Mouse (Mus musculus): ENCODE data around the gene Abcb9. TPM values are rescaled to one million over a fixed set of nuclear protein-coding genes. Genes with fewer than 3 reads are reported as not detected.

Gene Abcb9
- polyA plus RNA-seq, 1 experiment from 2014 or later, result 2.4 TPM

DNA sequence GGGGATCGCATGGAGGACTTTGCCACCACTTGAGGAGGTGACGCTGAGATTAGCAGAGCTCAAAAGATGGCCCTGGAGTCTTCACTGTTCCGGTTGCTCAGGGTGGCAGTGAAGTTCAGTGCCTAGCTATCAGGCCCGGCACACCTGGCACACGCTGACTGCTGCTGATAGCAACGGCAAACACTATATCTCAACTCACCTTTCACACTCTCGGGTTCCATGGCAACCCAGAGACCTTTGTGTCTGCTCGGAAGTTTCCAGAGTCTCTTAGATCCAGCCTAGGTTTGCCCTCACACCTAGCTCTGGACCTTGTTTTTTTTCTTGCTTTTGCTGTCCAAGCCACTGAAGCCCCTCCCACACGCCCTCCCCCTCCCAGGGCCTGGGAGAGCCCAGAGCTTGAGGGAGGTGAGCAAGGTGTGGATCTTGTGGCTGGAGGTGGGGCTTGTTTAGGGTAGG is 3.6 kb downstream of the Abcb9 start:
- no peak for ATAC-seq (ENCODE audit: insufficient number of reproducible peaks, insufficient read depth, low FRiP score, low TSS enrichment, low read depth)
- no peaks in the 10 kb centered on the region for H3K9me3 ChIP-seq
- H3K4me2 ChIP-seq, result no peak overlapping the region
- no peak overlapping the region for H3K27ac ChIP-seq
- WGBS, result 68% methylated on average over 9 of the region's 9 CpGs
- no peak overlapping the region for H3K4me3 ChIP-seq
- no peak overlapping the region for H3K9ac ChIP-seq
- H3K36me3 ChIP-seq, result no peaks in the 10 kb centered on the region
- peaks cover 16% of the 10 kb centered on the region for H3K4me1 ChIP-seq
- H3K27me3 ChIP-seq, result peaks cover 20% of the 10 kb centered on the region

DNA sequence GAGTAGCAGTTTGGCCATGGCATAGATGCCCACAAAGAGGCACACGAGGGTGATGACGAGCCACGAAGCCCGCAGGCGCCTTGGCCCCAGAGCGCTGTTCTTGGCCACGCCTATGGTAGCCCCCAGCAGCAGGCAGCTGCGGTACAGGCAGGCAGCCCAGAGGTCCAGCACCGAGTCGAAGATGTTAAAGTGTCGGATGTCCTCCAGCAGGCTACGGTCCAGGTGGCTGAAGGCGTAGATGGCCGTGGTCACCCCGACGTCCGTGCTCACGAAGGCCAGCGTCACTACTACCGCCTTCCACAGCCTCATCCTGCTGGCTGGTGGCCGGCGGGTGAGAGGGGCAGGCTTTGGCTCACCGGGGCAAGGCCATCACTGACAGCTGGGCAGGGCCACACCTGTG is 5.7 kb downstream of the Abcb9 start:
- no peaks in the 10 kb centered on the region for H3K9me3 ChIP-seq
- H3K27me3 ChIP-seq, result peaks cover 7% of the 10 kb centered on the region
- H3K4me3 ChIP-seq, result no peak overlapping the region
- peaks cover 5% of the 10 kb centered on the region for H3K4me1 ChIP-seq
- no peak for ATAC-seq (ENCODE audit: insufficient number of reproducible peaks, insufficient read depth, low FRiP score, low TSS enrichment, low read depth)
- no peaks in the 10 kb centered on the region for H3K36me3 ChIP-seq
- no peak overlapping the region for H3K27ac ChIP-seq
- WGBS, result 83% methylated on average over 23 of the region's 23 CpGs
- no peak overlapping the region for H3K4me2 ChIP-seq
- H3K9ac ChIP-seq, result no peak overlapping the region

DNA sequence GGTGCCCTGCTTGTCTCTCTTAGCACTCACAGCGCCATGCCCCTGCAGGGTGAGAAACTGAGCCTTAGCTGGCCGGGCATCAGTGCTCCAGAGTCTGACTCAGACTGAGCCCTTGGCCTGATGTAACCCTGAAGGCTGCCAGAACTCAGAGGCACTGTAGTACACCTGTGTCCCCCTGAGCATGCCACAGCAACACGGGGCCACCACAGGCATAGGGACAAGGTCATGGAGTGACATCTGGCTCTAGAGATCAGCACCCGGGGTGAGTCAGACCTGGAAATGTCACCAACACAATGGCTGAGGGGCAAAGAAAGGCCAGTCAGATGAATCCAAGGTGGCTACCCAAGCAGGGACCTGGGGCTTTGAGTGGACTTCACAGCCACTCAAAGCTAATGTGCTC is 8.7 kb downstream of the Abcb9 start:
- no peaks in the 10 kb centered on the region for H3K4me1 ChIP-seq
- no peak overlapping the region for H3K4me3 ChIP-seq
- no peak overlapping the region for H3K27ac ChIP-seq
- no peaks in the 10 kb centered on the region for H3K9me3 ChIP-seq
- no peak overlapping the region for H3K9ac ChIP-seq
- no peaks in the 10 kb centered on the region for H3K36me3 ChIP-seq
- H3K27me3 ChIP-seq, result no peaks in the 10 kb centered on the region
- H3K4me2 ChIP-seq, result no peak overlapping the region
- no peak for ATAC-seq (ENCODE audit: insufficient number of reproducible peaks, insufficient read depth, low FRiP score, low TSS enrichment, low read depth)
- WGBS, result 88% methylated on average over 4 of the region's 4 CpGs

DNA sequence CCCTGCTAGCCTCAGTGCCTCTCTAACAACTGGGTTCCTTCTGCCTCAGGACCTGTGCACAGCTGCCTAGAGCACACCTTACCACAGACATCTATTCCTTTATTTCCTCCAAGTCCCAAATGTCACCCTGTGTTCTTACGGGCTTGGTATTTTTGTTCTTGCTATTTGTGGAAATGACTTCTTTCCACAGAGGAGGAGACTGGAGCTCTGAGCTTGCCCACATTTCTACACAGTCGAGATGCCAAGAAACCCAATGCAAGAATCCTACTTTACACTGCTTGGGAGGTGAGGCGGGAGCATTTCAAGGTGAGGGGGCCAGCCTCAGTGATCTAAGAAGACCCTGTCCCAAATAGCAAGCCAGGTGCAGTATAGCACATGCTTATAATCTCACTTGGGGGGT is 10.1 kb downstream of the Abcb9 start:
- H3K27me3 ChIP-seq, result no peaks in the 10 kb centered on the region
- no peak for ATAC-seq (ENCODE audit: insufficient number of reproducible peaks, insufficient read depth, low FRiP score, low TSS enrichment, low read depth)
- H3K4me2 ChIP-seq, result no peak overlapping the region
- H3K4me1 ChIP-seq, result no peaks in the 10 kb centered on the region
- no peaks in the 10 kb centered on the region for H3K36me3 ChIP-seq
- peak overlapping the region; percentile 21; the same call in 1 of the 2 replicates for H3K9ac ChIP-seq
- WGBS, result 77% methylated on average over 3 of the region's 3 CpGs
- H3K27ac ChIP-seq, result no peak overlapping the region
- no peak overlapping the region for H3K4me3 ChIP-seq
- H3K9me3 ChIP-seq, result no peaks in the 10 kb centered on the region

DNA sequence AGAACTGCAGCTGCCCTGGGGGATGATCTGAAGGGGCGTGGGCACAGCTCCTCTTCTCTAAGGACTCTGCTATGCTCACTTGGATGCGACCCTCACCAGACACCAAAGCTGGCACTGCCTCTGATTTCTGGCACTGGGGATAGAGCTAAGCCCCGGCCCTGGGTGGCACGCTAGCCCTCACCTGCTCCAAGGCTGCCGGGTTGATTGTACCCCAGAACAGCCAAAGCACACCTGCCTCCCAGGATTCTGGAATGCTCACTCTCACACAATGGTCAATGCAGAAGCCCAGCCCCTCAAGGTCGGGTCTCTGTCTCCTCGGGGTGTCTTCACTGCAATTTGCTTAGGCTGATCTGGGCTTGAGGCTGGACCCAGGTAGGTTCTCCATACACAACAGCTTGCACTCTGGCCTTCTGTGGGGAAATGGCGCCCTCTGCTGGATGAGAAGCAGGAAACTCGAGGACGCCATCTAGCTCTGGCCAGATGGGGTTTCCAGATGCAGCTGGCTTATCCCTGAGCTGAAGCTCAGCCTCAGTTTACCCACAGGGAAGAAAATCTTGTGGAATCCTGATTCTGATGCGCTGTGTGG is 10.9 kb downstream of the Abcb9 start:
- H3K36me3 ChIP-seq, result no peaks in the 10 kb centered on the region
- H3K27me3 ChIP-seq, result no peaks in the 10 kb centered on the region
- no peak overlapping the region for H3K4me3 ChIP-seq
- no peaks in the 10 kb centered on the region for H3K4me1 ChIP-seq
- ATAC-seq (ENCODE audit: insufficient number of reproducible peaks, insufficient read depth, low FRiP score, low TSS enrichment, low read depth), result no peak
- no peak overlapping the region for H3K27ac ChIP-seq
- H3K4me2 ChIP-seq, result no peak overlapping the region
- no peak overlapping the region for H3K9ac ChIP-seq
- WGBS, result 41% methylated on average over 11 of the region's 11 CpGs
- H3K9me3 ChIP-seq, result no peaks in the 10 kb centered on the region

DNA sequence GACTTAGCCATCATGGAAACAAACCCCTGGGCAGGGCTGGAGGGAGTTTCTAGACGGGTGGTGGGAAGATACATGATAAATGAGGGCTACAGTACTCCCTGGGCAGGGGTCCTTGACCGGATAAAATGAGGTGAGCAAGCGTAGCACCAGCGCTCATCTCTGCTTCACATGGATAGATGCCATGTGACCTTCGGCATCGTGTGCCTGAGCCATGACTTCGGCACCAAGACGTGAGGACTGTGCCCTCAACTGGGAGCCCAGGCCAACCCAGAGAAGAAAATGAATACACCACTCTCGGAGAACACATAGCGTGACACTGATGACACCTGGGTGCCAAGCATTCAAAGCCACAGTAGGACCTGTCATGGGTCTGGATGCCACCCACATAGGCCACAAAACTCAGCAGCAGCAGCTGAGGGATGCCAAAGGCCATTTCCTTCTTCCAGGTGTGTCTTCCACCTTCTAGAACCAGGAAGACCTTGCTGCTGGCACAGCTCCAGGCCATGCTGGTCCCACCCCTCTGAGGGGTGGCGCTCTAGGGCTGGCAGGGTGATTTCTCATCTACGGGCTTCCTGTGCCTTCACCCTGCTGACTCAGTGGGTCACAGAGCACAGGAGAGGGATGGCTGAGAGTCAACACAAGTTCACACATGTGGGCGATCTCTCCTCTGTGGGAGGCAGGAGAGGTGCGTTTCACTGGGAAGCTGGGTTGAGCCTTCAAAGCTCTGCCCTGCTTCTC is 11.6 kb downstream of the Abcb9 start:
- Histone ChIP-seq H3K9me3 (no peaks in the 10 kb centered on the region), H3K27ac (no peak overlapping the region), H3K4me3 (no peak overlapping the region), H3K27me3 (no peaks in the 10 kb centered on the region), H3K9ac (no peak overlapping the region), H3K36me3 (no peaks in the 10 kb centered on the region), H3K4me1 (peaks cover 4% of the 10 kb centered on the region; the same call in 1 of the 2 replicates), H3K4me2 (no peak overlapping the region)
- no peak for ATAC-seq (ENCODE audit: insufficient number of reproducible peaks, insufficient read depth, low FRiP score, low TSS enrichment, low read depth)
- 80% methylated on average over 14 of the region's 14 CpGs for WGBS

DNA sequence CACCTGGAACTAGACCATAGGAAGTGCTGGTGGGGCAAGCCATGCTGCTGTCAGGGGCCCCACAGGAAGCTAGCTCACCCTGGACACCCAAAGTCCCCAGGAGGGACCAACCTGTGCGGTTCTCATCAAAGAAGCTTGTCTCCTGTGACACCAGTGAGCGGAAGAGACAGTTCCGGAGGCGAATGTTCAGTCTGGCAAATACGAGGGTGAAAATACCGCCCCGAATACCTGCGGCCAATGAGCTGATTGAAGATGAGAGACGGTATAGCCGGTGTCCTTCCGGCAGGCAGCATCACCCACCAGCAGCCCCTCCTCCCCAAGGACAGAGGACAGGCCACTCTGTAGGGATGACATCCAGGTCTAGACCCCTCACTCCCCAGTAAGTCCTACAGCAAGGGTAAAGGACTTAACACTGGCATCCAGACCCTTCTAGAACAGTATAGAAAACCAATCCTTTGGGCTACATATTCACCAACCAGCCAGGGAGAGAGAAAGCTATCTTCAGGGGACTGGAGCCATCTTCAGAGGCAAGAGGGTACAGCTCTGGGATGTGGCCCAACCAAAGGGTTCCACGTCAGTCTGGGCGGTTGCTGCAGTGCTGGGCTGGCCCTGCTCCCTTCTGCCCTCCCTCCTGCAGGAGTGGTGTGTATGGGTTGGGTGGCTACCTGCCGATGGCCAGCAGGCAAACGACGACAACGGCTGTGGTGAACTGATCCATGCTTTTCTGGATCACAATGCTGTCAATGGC is 12.5 kb downstream of the Abcb9 start:
- ATAC-seq (ENCODE audit: insufficient number of reproducible peaks, insufficient read depth, low FRiP score, low TSS enrichment, low read depth), result no peak
- H3K4me2 ChIP-seq, result no peak overlapping the region
- H3K9me3 ChIP-seq, result no peaks in the 10 kb centered on the region
- peaks cover 12% of the 10 kb centered on the region; the same call in 1 of the 2 replicates for H3K4me1 ChIP-seq
- 90% methylated on average over 17 of the region's 17 CpGs for WGBS
- H3K36me3 ChIP-seq, result no peaks in the 10 kb centered on the region
- H3K27ac ChIP-seq, result no peak overlapping the region
- H3K9ac ChIP-seq, result no peak overlapping the region
- H3K27me3 ChIP-seq, result no peaks in the 10 kb centered on the region
- H3K4me3 ChIP-seq, result no peak overlapping the region

DNA sequence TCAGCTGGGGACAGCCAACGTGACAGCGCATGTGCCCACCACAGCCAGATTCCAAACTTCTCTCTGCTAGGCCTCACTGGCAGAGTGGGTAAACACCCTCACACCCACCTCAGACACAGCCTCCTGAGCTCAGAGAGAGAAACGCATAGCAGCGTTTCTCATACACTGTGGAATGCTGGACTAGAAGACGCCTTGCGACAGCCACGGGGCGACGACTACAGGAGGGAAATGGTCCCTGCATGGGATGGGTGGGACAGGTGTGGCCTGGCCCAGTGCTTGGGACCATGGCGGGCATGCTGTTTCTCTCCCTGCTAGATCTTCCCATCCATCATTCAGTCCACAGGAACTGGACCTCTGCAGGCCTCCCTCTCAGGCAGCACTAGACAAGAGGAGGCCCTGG is 13.2 kb downstream of the Abcb9 start:
- no peaks in the 10 kb centered on the region for H3K27me3 ChIP-seq
- no peaks in the 10 kb centered on the region for H3K36me3 ChIP-seq
- peaks cover 17% of the 10 kb centered on the region; the same call in 1 of the 2 replicates for H3K4me1 ChIP-seq
- H3K27ac ChIP-seq, result no peak overlapping the region
- no peak overlapping the region for H3K4me2 ChIP-seq
- H3K9ac ChIP-seq, result no peak overlapping the region
- no peak for ATAC-seq (ENCODE audit: insufficient number of reproducible peaks, insufficient read depth, low FRiP score, low TSS enrichment, low read depth)
- no peak overlapping the region for H3K4me3 ChIP-seq
- WGBS, result 77% methylated on average over 10 of the region's 10 CpGs
- H3K9me3 ChIP-seq, result no peaks in the 10 kb centered on the region

DNA sequence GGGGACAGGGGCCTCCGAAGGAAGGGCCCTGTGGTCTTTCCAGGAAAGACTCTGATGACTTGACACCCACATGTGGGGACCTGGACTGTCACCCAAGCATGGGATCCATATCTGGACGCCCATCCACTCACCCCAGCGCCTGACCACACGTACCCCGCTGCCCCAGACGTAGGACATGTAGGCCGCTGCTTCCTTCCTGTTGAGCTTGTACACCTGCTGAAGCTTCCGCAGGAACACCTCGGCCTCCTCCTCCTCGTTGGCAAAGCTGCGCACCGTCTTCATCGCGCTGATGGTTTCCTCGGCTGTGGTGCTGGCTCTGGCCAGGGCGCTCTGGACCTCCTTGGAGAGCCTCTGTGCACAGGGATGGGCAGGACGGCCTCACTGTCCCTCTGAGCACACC is 15.7 kb downstream of the Abcb9 start:
- Histone ChIP-seq H3K4me2 (no peak overlapping the region), H3K4me3 (no peak overlapping the region), H3K9me3 (no peaks in the 10 kb centered on the region), H3K9ac (no peak overlapping the region), H3K36me3 (no peaks in the 10 kb centered on the region), H3K27ac (no peak overlapping the region), H3K4me1 (peaks cover 28% of the 10 kb centered on the region), H3K27me3 (no peaks in the 10 kb centered on the region)
- WGBS, result 89% methylated on average over 17 of the region's 17 CpGs
- no peak for ATAC-seq (ENCODE audit: insufficient number of reproducible peaks, insufficient read depth, low FRiP score, low TSS enrichment, low read depth)

DNA sequence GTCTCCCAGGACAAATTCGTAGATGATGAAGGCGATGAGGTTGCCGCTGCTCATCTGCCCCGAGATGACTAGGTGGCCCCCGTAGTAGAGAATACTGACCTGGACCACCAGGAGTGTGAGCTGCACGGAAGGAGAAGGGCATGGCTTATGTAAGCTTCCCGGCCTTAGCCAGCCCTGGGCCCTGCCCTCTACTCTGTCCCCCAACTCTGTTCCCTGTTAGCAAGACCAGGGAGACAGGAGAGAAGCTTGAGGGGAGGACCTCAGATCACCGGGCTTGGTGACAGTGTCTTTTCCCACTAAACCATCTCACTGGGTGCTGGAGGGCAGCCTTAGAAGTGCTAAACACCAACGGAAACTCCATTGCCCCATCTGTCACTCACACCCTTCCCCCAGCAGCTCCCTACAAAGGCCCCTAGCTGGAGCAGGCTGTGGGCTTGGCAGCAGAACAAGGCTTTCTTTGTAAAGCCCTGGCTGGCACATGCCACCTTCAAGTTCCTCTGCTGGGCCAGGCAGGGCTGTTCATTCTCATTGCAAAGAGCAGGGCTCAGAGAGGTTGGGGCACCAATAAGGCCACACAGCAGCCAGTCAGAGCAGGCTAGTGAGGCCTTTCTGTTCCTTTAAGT is 16.7 kb downstream of the Abcb9 start:
- WGBS, result 62% methylated on average over 9 of the region's 9 CpGs
- H3K4me2 ChIP-seq, result 0 out of 2 replicates have a peak overlapping the region, but pooled peaks have one; percentile 9
- no peak for ATAC-seq (ENCODE audit: insufficient number of reproducible peaks, insufficient read depth, low FRiP score, low TSS enrichment, low read depth)
- H3K27ac ChIP-seq, result peak overlapping the region; percentile 39; the same call in 1 of the 2 replicates
- no peak overlapping the region for H3K9ac ChIP-seq
- H3K4me1 ChIP-seq, result peaks cover 31% of the 10 kb centered on the region
- H3K4me3 ChIP-seq, result no peak overlapping the region
- H3K27me3 ChIP-seq, result no peaks in the 10 kb centered on the region
- no peaks in the 10 kb centered on the region for H3K36me3 ChIP-seq
- no peaks in the 10 kb centered on the region for H3K9me3 ChIP-seq

DNA sequence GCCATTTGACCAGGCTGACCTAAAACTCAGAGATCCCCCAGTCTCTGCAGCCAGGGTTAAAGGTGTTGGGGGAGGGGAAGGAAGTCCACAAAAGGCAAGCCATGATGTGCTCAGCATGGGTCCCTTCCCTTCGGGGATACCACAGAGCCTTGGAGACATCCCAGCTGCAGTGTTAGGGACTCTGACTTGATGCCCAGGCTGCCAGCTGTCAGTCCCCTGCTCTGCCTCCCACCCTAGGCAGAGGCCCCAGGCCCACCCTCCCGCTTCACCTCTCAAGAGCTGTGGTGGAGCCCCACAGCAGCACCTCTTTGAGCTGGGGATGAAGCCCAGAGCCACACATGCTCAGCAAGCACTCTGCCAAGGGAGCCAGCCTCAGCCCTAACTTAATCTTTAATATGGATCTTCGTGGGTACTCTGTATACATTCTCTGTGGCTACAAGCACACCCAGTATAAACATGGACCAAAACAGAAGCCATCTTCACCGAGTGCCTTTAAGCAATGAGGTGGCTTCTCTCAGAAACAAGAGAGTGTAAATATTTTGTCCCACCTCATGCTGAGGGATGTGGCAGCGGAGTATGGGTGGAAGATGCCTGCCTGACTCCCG is 17.6 kb downstream of the Abcb9 start:
- peaks cover 40% of the 10 kb centered on the region for H3K4me1 ChIP-seq
- no peak overlapping the region for H3K4me2 ChIP-seq
- ATAC-seq (ENCODE audit: insufficient number of reproducible peaks, insufficient read depth, low FRiP score, low TSS enrichment, low read depth), result no peak
- H3K9me3 ChIP-seq, result no peaks in the 10 kb centered on the region
- H3K4me3 ChIP-seq, result no peak overlapping the region
- no peaks in the 10 kb centered on the region for H3K36me3 ChIP-seq
- WGBS, result 65% methylated on average over 6 of the region's 6 CpGs
- H3K27ac ChIP-seq, result peak overlapping the region; percentile 57
- no peaks in the 10 kb centered on the region for H3K27me3 ChIP-seq
- H3K9ac ChIP-seq, result no peak overlapping the region

Measured in embryonic facial prominence, embryonic 13.5 days (tissue).